In the genomic region with DNA sequence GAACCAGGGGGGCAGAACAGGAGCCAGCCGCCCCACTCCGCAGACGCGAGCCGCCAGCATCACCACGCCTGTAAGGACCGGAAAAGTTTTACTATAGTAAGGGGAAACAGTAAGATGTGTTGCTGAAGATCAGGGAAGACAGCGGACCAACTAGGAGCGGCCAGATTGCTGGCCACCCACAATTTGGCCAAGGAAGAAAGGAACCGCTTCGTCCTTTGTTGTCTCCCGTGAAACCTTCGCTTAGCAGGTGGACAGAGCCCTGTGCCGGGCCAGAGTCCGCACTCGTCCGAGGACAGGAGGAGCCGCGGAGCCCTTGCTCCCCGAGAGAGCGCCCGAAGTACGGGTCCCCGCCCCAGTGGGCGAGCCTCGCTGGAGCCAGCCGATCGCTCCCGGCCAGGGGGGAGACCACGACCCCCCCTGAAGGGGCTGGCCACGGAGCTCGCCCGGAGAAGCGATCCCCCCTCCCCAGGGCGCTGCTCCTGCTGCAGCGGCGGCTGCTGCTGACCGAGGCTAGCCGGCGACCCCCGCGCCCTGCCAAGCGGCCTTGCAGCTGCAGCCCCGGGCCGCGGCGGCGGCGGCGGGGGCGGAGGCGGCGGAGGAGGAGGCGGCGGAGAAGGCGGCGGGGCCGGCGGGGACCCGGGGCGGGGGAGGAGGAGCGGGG, we compare ENCODE assay signal across 8 mouse cellular contexts. TPM values are rescaled to one million over a fixed set of nuclear protein-coding genes. Genes with fewer than 3 reads are reported as not detected.
A peak's percentile ranks its signal among the peaks of the same experiment; 100 is the strongest.
DNase-seq lines count a peak whose midpoint lies in the region; ATAC-seq lines count a peak whose summit lies in the region.

No protein-coding gene starts in this region.

- H3K9ac ChIP-seq in forebrain, embryonic 11.5 days (ENCODE audit: low read length), result peak overlapping the region; percentile 99
- H3K9ac ChIP-seq in kidney, embryonic 16.5 days (replicated peaks; ENCODE audit: low read length), result peak overlapping the region; percentile 76
- H3K9ac ChIP-seq in neural tube, embryonic 12.5 days, result peak overlapping the region; percentile 99

- H3K4me3 ChIP-seq in forebrain, embryonic 11.5 days (ENCODE audit: low read depth, low read length), result peak overlapping the region; percentile 95
- H3K4me3 ChIP-seq in kidney, embryonic 16.5 days (ENCODE audit: low read length), result peak overlapping the region; percentile 60
- peak overlapping the region; percentile 96 for H3K4me3 ChIP-seq in neural tube, embryonic 12.5 days

- peak overlapping the region; percentile 99 for H3K27ac ChIP-seq in forebrain, embryonic 11.5 days (ENCODE audit: low read depth, low read length)
- H3K27ac ChIP-seq in kidney, embryonic 16.5 days (ENCODE audit: low read length), result peak overlapping the region; percentile 91
- peak overlapping the region; percentile 96 for H3K27ac ChIP-seq in neural tube, embryonic 12.5 days

- H3K27me3 ChIP-seq in forebrain, embryonic 11.5 days (ENCODE audit: control insufficient read depth, insufficient read depth, low read length), result no peaks in the 10 kb centered on the region; the same call in 1 of the 2 replicates
- H3K27me3 ChIP-seq in kidney, embryonic 16.5 days (ENCODE audit: insufficient read depth, low read length), result peaks cover 90% of the 10 kb centered on the region
- peaks cover 10% of the 10 kb centered on the region; the same call in 1 of the 2 replicates for H3K27me3 ChIP-seq in neural tube, embryonic 12.5 days (replicated peaks)

- H3K4me1 ChIP-seq in forebrain, embryonic 11.5 days (replicated peaks; ENCODE audit: control insufficient read depth, insufficient read depth, low read length), result no peaks in the 10 kb centered on the region; the same call in 1 of the 2 replicates
- H3K4me1 ChIP-seq in kidney, embryonic 16.5 days (ENCODE audit: insufficient read depth, low read length), result peaks cover 13% of the 10 kb centered on the region
- no peaks in the 10 kb centered on the region for H3K4me1 ChIP-seq in neural tube, embryonic 12.5 days

- DNase-seq in kidney, adult 11 months, result peak; percentile 38
- no peak for DNase-seq in kidney, adult 8-10 months
- peak; percentile 40 for DNase-seq in R1 (ENCODE audit: low read depth, low spot score)
- peak; percentile 85 for DNase-seq in forebrain, embryonic 11.5 days (ENCODE audit: low spot score)

- H3K9me3 ChIP-seq in forebrain, embryonic 11.5 days (ENCODE audit: control insufficient read depth, low read length), result no peaks in the 10 kb centered on the region
- no peaks in the 10 kb centered on the region for H3K9me3 ChIP-seq in kidney, embryonic 16.5 days (ENCODE audit: low read length)
- no peaks in the 10 kb centered on the region for H3K9me3 ChIP-seq in neural tube, embryonic 12.5 days

- H3K36me3 ChIP-seq in forebrain, embryonic 11.5 days (ENCODE audit: control insufficient read depth, insufficient read depth, low read length), result peaks cover 2% of the 10 kb centered on the region; the same call in 1 of the 2 replicates
- no peaks in the 10 kb centered on the region for H3K36me3 ChIP-seq in kidney, embryonic 16.5 days (ENCODE audit: insufficient read depth, low read length)
- peaks cover 24% of the 10 kb centered on the region for H3K36me3 ChIP-seq in neural tube, embryonic 12.5 days

- H3K4me2 ChIP-seq in forebrain, embryonic 11.5 days (ENCODE audit: low read depth, low read length, severe bottlenecking), result peak overlapping the region; percentile 54
- H3K4me2 ChIP-seq in kidney, embryonic 16.5 days (replicated peaks; ENCODE audit: low read depth, low read length), result peak overlapping the region; percentile 60
- peak overlapping the region; percentile 92 for H3K4me2 ChIP-seq in neural tube, embryonic 12.5 days (replicated peaks)

- no peak for ATAC-seq in forebrain, embryonic 11.5 days (replicated peaks; ENCODE audit: low FRiP score)
- no peak for ATAC-seq in kidney, embryonic 16.5 days (ENCODE audit: low FRiP score, low TSS enrichment)
- ATAC-seq in neural tube, embryonic 12.5 days (ENCODE audit: low FRiP score, low read depth), result no peak
- ATAC-seq in erythroid progenitor cell, adult 5-6 weeks (replicated peaks; ENCODE audit: low FRiP score, poor library complexity, severe bottlenecking), result no peak
- ATAC-seq in megakaryocyte-erythroid progenitor cell, adult 5-6 weeks (replicated peaks; ENCODE audit: low FRiP score, low TSS enrichment, poor library complexity, severe bottlenecking), result no peak

- WGBS in forebrain, embryonic 11.5 days, result under 1% methylated on average over 47 of the region's 62 CpGs
- WGBS in kidney, embryonic 16.5 days, result 0% methylated on average over 25 of the region's 62 CpGs
- under 1% methylated on average over 53 of the region's 62 CpGs for WGBS in neural tube, embryonic 12.5 days

RNA-seq across cellular contexts. Expression of a gene that starts 0.9 kb away (rescaled TPM):
- polyA plus RNA-seq in forebrain, embryonic 11.5 days (2014; fragmentation: Nextera tagmentation; extraction: Ambion mirVana), result 28.5 and 29.3 TPM in 2 replicates
- 7.6 and 8.4 TPM in 2 replicates for polyA plus RNA-seq in kidney, embryonic 16.5 days (2015; fragmentation: Nextera tagmentation; extraction: Ambion mirVana)
- polyA plus RNA-seq in neural tube, embryonic 12.5 days (2016; fragmentation: Nextera tagmentation; extraction: Ambion mirVana), result 17.2 and 17.8 TPM in 2 replicates
- not detected in 2 replicates for total RNA-seq in erythroid progenitor cell, adult 5-6 weeks (2015; ENCODE audit: low replicate concordance)
- total RNA-seq in erythroid progenitor cell, adult 5-6 weeks (2017; ENCODE audit: low replicate concordance), result not detected in 2 replicates
- total RNA-seq in megakaryocyte-erythroid progenitor cell, adult 5-6 weeks (2014; fragmentation: Nextera tagmentation), result not detected in 2 replicates
- not detected in 2 replicates for total RNA-seq in megakaryocyte-erythroid progenitor cell, adult 5-6 weeks (2017)

Comparison
In these comparisons a context has a peak if more than half of its experiments do, and no peak if none do; other contexts are left out.
1. DNase-seq: peak in kidney, adult 11 months (single experiment), R1 (single experiment) and forebrain, embryonic 11.5 days (single experiment); none in kidney, adult 8-10 months (0 of 2).
2. Peak in every context shown above with its lines, with median percentiles within 50 percentile points of each other: H3K27ac ChIP-seq, H3K4me2 ChIP-seq, H3K4me3 ChIP-seq and H3K9ac ChIP-seq.